Mouse (Mus musculus): ENCODE measurements around the gene Smoc2. TPM values are rescaled to one million over a fixed set of nuclear protein-coding genes. Genes with fewer than 3 reads are reported as not detected.

Gene Smoc2
- polyA plus RNA-seq, 1 experiment from 2014 or later = 52.3 TPM

DNA sequence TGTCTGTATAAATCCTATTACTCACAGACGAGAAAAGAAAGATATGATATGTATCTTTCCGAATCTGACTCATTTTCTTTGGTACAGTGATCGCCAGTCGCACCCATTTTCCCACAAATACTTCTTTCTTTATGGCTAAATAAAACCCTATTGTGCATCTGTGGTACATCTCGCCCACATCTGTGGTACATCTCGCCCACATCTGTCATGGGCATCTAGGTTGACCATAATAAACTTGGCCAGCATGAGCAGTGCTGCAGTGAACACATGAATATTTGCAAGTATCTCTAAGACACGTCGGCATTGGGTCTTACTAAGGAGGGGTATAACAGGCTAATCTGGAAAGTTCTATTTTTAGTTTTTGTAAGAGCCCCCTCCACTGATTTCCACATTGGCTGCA, 36.7 kb upstream of the Smoc2 start:
- Histone ChIP-seq H3K4me3 (ENCODE audit: control insufficient read depth in 1 of 2, insufficient read depth in 1 of 2, low read depth in 1 of 2, low read length in 2 of 2) (no peak overlapping the region), H3K4me2 (ENCODE audit: low read length) (no peak overlapping the region), H3K9me3 (ENCODE audit: control insufficient read depth, low read length) (no peaks in the 10 kb centered on the region), H3K27me3 (ENCODE audit: control insufficient read depth, insufficient read depth, low read length) (peaks cover 32% of the 10 kb centered on the region), H3K4me1 (ENCODE audit: control insufficient read depth in 2 of 2, insufficient read depth in 2 of 2, low read length in 2 of 2) (no peaks in the 10 kb centered on the region; a peak in 1 of 4 replicates), H3K36me3 (ENCODE audit: control insufficient read depth, insufficient read depth, low read length) (no peaks in the 10 kb centered on the region), H3K27ac (replicated peaks in 1 of 2; ENCODE audit: control insufficient read depth in 1 of 2, insufficient read depth in 1 of 2, low read depth in 2 of 2, low read length in 2 of 2) (no peak overlapping the region), H3K9ac (ENCODE audit: low read length) (no peak overlapping the region)
- ATAC-seq (ENCODE audit: insufficient number of reproducible peaks, insufficient read depth, low FRiP score, low read depth) = no peak
- 75% methylated on average over 8 of the region's 8 CpGs for WGBS

DNA sequence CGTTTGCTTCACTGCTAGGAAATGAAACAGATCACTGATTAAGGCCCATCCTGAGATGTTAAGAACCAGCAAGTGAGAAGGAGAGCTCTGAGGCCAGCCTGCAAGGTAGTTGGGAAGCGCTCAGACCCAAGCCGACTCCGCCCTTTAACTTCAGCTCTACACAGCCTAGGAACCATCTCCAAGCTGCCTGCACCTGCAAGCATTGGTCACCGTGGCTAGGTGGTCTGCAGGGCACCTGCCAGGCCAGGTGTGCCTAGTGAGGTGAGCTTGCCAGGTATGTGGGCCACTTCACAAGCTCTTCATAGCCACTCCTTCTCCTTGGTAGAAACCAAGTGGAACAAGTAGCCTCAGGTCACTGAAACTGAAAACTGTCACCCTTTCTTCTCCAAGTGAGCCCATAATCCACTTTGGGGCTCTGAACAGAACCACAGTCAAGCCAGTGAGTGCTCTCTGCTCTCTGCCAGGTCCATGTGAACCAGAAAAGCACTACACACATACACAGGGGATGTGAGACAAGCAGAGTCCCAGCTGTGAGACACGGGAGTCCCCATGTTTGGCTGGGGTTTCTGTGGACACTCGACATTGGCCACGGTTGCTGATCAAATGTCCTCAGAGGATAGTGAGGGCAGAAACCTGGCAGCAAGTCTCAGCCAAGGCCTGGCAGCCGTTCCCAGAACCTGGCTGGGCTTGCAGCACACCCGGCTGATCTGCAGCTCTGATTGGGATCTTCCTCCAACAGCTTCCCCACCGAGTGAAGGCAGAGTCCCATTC, 34.9 kb upstream of the Smoc2 start:
- H3K4me1 ChIP-seq (ENCODE audit: control insufficient read depth in 2 of 2, insufficient read depth in 2 of 2, low read length in 2 of 2) = no peaks in the 10 kb centered on the region; a peak in 1 of 4 replicates
- no peaks in the 10 kb centered on the region for H3K36me3 ChIP-seq (ENCODE audit: control insufficient read depth, insufficient read depth, low read length)
- WGBS = 52% methylated on average over 11 of the region's 11 CpGs
- H3K9me3 ChIP-seq (ENCODE audit: control insufficient read depth, low read length) = no peaks in the 10 kb centered on the region
- no peak for ATAC-seq (ENCODE audit: insufficient number of reproducible peaks, insufficient read depth, low FRiP score, low read depth)
- no peak overlapping the region for H3K4me2 ChIP-seq (ENCODE audit: low read length)
- H3K27me3 ChIP-seq (ENCODE audit: control insufficient read depth, insufficient read depth, low read length) = peaks cover 33% of the 10 kb centered on the region
- H3K4me3 ChIP-seq (ENCODE audit: control insufficient read depth in 1 of 2, insufficient read depth in 1 of 2, low read depth in 1 of 2, low read length in 2 of 2) = no peak overlapping the region
- H3K27ac ChIP-seq (replicated peaks in 1 of 2; ENCODE audit: control insufficient read depth in 1 of 2, insufficient read depth in 1 of 2, low read depth in 2 of 2, low read length in 2 of 2) = no peak overlapping the region
- no peak overlapping the region for H3K9ac ChIP-seq (ENCODE audit: low read length)

DNA sequence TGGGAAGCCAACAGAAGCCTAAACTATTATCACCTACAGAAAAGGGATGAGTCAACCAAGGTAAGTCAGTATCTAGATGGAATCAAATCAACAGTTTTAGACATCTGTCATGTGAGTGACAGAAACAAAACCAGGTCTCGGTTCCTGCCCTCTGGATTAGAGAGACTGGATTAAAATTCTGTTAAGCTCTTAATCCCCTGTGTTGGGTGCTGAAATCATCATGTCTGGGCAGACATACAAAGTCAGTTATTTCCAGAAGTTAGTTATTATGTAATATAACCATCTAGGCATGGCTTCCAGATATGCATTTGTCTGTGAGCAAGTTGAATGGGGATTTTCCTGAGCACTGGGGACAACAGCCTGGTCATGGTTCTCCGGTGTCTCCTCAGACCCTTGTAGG, 33.0 kb upstream of the Smoc2 start:
- H3K36me3 ChIP-seq (ENCODE audit: control insufficient read depth, insufficient read depth, low read length) = no peaks in the 10 kb centered on the region
- WGBS = 81% methylated on average over 2 of the region's 2 CpGs
- H3K27ac ChIP-seq (replicated peaks in 1 of 2; ENCODE audit: control insufficient read depth in 1 of 2, insufficient read depth in 1 of 2, low read depth in 2 of 2, low read length in 2 of 2) = no peak overlapping the region
- no peak overlapping the region for H3K4me3 ChIP-seq (ENCODE audit: control insufficient read depth in 1 of 2, insufficient read depth in 1 of 2, low read depth in 1 of 2, low read length in 2 of 2)
- no peaks in the 10 kb centered on the region for H3K9me3 ChIP-seq (ENCODE audit: control insufficient read depth, low read length)
- H3K27me3 ChIP-seq (ENCODE audit: control insufficient read depth, insufficient read depth, low read length) = peaks cover 40% of the 10 kb centered on the region
- no peak overlapping the region for H3K4me2 ChIP-seq (ENCODE audit: low read length)
- ATAC-seq (ENCODE audit: insufficient number of reproducible peaks, insufficient read depth, low FRiP score, low read depth) = no peak
- no peak overlapping the region for H3K9ac ChIP-seq (ENCODE audit: low read length)
- H3K4me1 ChIP-seq (ENCODE audit: control insufficient read depth in 2 of 2, insufficient read depth in 2 of 2, low read length in 2 of 2) = no peaks in the 10 kb centered on the region; a peak in 1 of 4 replicates

DNA sequence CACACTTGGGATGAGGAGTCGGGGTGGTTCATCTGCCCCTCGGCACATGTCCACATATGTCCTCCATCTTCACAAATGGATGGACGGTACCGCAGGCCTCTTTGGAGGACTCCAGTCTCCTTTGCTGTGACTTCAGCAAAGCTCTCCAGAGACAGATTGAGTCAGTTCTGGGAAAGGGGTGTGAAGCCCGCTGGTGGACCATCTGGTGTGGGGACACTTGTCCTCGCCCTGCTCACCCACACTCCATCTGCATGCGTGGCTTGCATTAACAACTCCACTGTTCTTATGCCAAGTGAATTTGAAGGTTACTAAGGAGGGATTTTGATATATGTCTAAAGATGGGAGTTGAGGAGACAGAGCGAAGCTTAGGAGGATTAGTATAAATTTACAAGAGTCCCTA, 31.4 kb upstream of the Smoc2 start:
- H3K27ac ChIP-seq (replicated peaks in 1 of 2; ENCODE audit: control insufficient read depth in 1 of 2, insufficient read depth in 1 of 2, low read depth in 2 of 2, low read length in 2 of 2) = no peak overlapping the region
- 84% methylated on average over 8 of the region's 8 CpGs for WGBS
- H3K36me3 ChIP-seq (ENCODE audit: control insufficient read depth, insufficient read depth, low read length) = no peaks in the 10 kb centered on the region
- H3K9ac ChIP-seq (ENCODE audit: low read length) = no peak overlapping the region
- no peaks in the 10 kb centered on the region; a peak in 1 of 4 replicates for H3K4me1 ChIP-seq (ENCODE audit: control insufficient read depth in 2 of 2, insufficient read depth in 2 of 2, low read length in 2 of 2)
- no peak overlapping the region for H3K4me2 ChIP-seq (ENCODE audit: low read length)
- H3K27me3 ChIP-seq (ENCODE audit: control insufficient read depth, insufficient read depth, low read length) = peaks cover 40% of the 10 kb centered on the region
- ATAC-seq (ENCODE audit: insufficient number of reproducible peaks, insufficient read depth, low FRiP score, low read depth) = no peak
- H3K4me3 ChIP-seq (ENCODE audit: control insufficient read depth in 1 of 2, insufficient read depth in 1 of 2, low read depth in 1 of 2, low read length in 2 of 2) = no peak overlapping the region
- no peaks in the 10 kb centered on the region for H3K9me3 ChIP-seq (ENCODE audit: control insufficient read depth, low read length)

DNA sequence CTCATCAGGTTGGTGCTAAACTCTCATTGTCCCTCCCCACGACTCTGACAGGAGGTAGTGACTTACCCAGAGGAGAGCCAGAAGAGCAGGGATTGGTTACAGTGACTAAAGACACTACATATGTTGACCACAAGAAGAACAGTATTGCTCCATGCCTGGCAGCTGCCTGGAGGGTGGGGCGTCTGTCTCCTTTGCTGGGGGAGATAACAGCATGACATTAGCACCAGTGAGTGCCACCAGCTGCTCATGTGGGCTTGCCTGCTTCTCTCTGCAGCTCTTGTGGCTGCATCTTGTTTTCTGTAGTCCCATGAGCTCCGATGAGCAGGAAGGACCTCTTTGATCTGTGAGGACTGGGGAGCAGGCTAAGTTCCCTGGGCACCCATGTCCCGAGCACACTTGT, 29.7 kb upstream of the Smoc2 start:
- peaks cover 28% of the 10 kb centered on the region for H3K27me3 ChIP-seq (ENCODE audit: control insufficient read depth, insufficient read depth, low read length)

DNA sequence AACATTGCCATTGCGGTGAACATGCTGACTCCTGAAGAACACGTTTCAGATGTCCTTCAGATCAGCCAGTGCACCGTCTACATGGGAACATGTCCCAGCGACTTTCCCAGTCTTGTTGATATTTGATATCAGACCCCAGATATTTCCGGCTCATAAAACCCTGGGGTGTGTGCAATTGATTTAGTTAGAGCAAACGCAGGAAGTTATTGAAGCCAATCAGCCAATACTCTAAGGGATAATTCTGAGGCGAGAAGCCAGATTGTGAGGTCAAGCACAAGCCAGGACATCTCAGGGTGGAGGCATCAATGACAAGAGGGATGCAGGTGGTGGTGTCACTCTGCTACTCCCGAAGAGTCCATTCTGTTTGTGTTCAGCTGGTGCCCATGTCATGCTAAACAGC, 28.9 kb upstream of the Smoc2 start:
- no peak overlapping the region for H3K4me3 ChIP-seq (ENCODE audit: control insufficient read depth in 1 of 2, insufficient read depth in 1 of 2, low read depth in 1 of 2, low read length in 2 of 2)
- no peak overlapping the region for H3K27ac ChIP-seq (replicated peaks in 1 of 2; ENCODE audit: control insufficient read depth in 1 of 2, insufficient read depth in 1 of 2, low read depth in 2 of 2, low read length in 2 of 2)
- 72% methylated on average over 8 of the region's 8 CpGs for WGBS
- H3K4me1 ChIP-seq (ENCODE audit: control insufficient read depth in 2 of 2, insufficient read depth in 2 of 2, low read length in 2 of 2) = peaks cover 0 to 5% of the 10 kb centered on the region in 2 experiments; a peak in 1 of 4 replicates
- H3K27me3 ChIP-seq (ENCODE audit: control insufficient read depth, insufficient read depth, low read length) = peaks cover 28% of the 10 kb centered on the region
- no peak overlapping the region for H3K9ac ChIP-seq (ENCODE audit: low read length)
- no peaks in the 10 kb centered on the region for H3K36me3 ChIP-seq (ENCODE audit: control insufficient read depth, insufficient read depth, low read length)
- ATAC-seq (ENCODE audit: insufficient number of reproducible peaks, insufficient read depth, low FRiP score, low read depth) = no peak
- no peaks in the 10 kb centered on the region for H3K9me3 ChIP-seq (ENCODE audit: control insufficient read depth, low read length)
- no peak overlapping the region for H3K4me2 ChIP-seq (ENCODE audit: low read length)

More for the DNA sequence above, 29.7 kb upstream of the Smoc2 start:
- H3K9me3 ChIP-seq (ENCODE audit: control insufficient read depth, low read length) = no peaks in the 10 kb centered on the region
- no peak overlapping the region for H3K9ac ChIP-seq (ENCODE audit: low read length)
- no peak overlapping the region for H3K27ac ChIP-seq (replicated peaks in 1 of 2; ENCODE audit: control insufficient read depth in 1 of 2, insufficient read depth in 1 of 2, low read depth in 2 of 2, low read length in 2 of 2)
- no peak overlapping the region for H3K4me3 ChIP-seq (ENCODE audit: control insufficient read depth in 1 of 2, insufficient read depth in 1 of 2, low read depth in 1 of 2, low read length in 2 of 2)
- H3K4me1 ChIP-seq (ENCODE audit: control insufficient read depth in 2 of 2, insufficient read depth in 2 of 2, low read length in 2 of 2) = peaks cover 0 to 5% of the 10 kb centered on the region in 2 experiments; a peak in 1 of 4 replicates
- H3K36me3 ChIP-seq (ENCODE audit: control insufficient read depth, insufficient read depth, low read length) = no peaks in the 10 kb centered on the region
- no peak overlapping the region for H3K4me2 ChIP-seq (ENCODE audit: low read length)
- no peak for ATAC-seq (ENCODE audit: insufficient number of reproducible peaks, insufficient read depth, low FRiP score, low read depth)
- WGBS = 35% methylated on average over 4 of the region's 4 CpGs

DNA sequence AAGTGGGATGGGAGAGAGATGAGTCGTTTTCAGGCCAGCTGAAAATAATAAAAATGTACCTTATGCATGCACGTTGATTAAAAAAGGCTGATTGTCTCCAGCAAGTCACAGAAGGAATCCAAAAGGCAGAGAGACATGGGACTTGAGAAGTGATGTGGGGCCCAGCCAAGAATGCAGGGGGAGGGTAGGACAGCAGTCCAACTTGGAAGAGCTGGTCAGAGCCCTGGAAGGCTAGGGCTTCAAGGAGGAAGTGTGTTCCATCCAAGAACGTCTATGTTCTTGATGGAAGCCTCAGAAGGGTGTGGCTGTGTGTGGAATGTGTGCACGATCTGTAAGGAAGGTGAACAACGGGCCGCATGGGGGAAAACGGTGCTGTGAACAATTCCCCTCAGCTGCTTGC, 26.9 kb upstream of the Smoc2 start:
- ATAC-seq (ENCODE audit: insufficient number of reproducible peaks, insufficient read depth, low FRiP score, low read depth) = no peak
- peaks cover 0 to 5% of the 10 kb centered on the region in 2 experiments; a peak in 1 of 4 replicates for H3K4me1 ChIP-seq (ENCODE audit: control insufficient read depth in 2 of 2, insufficient read depth in 2 of 2, low read length in 2 of 2)
- no peak overlapping the region for H3K4me2 ChIP-seq (ENCODE audit: low read length)
- no peaks in the 10 kb centered on the region for H3K9me3 ChIP-seq (ENCODE audit: control insufficient read depth, low read length)
- H3K27me3 ChIP-seq (ENCODE audit: control insufficient read depth, insufficient read depth, low read length) = peaks cover 26% of the 10 kb centered on the region
- no peak overlapping the region for H3K27ac ChIP-seq (replicated peaks in 1 of 2; ENCODE audit: control insufficient read depth in 1 of 2, insufficient read depth in 1 of 2, low read depth in 2 of 2, low read length in 2 of 2)
- 71% methylated on average over 7 of the region's 7 CpGs for WGBS
- H3K9ac ChIP-seq (ENCODE audit: low read length) = no peak overlapping the region
- H3K4me3 ChIP-seq (ENCODE audit: control insufficient read depth in 1 of 2, insufficient read depth in 1 of 2, low read depth in 1 of 2, low read length in 2 of 2) = no peak overlapping the region
- no peaks in the 10 kb centered on the region for H3K36me3 ChIP-seq (ENCODE audit: control insufficient read depth, insufficient read depth, low read length)

DNA sequence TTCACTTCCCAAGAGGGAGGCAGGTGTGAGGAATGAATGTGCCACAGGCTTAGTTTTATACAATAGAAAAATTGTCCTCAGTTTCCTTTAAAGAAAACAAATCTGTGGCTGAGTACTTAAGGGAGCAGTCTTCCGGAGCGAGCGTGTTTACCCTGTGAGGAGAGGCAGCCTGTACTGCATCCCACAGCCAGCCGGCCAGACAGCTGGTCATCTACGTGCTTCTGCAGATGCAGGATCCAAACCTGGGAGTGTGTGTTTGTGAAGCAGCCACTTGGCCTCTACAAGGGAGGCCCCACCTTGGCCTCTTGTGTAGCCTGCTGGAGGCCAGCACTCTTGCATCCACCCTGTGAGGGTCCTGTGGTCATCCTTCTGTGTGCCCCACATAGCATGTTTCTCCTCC, 24.7 kb upstream of the Smoc2 start:
- 62% methylated on average over 5 of the region's 5 CpGs for WGBS
- H3K9ac ChIP-seq (ENCODE audit: low read length) = no peak overlapping the region
- no peak for ATAC-seq (ENCODE audit: insufficient number of reproducible peaks, insufficient read depth, low FRiP score, low read depth)
- no peak overlapping the region for H3K4me2 ChIP-seq (ENCODE audit: low read length)
- H3K27ac ChIP-seq (replicated peaks in 1 of 2; ENCODE audit: control insufficient read depth in 1 of 2, insufficient read depth in 1 of 2, low read depth in 2 of 2, low read length in 2 of 2) = no peak overlapping the region
- H3K36me3 ChIP-seq (ENCODE audit: control insufficient read depth, insufficient read depth, low read length) = no peaks in the 10 kb centered on the region
- H3K9me3 ChIP-seq (ENCODE audit: control insufficient read depth, low read length) = no peaks in the 10 kb centered on the region
- peaks cover 0 to 5% of the 10 kb centered on the region in 2 experiments; a peak in 1 of 4 replicates for H3K4me1 ChIP-seq (ENCODE audit: control insufficient read depth in 2 of 2, insufficient read depth in 2 of 2, low read length in 2 of 2)
- no peak overlapping the region for H3K4me3 ChIP-seq (ENCODE audit: control insufficient read depth in 1 of 2, insufficient read depth in 1 of 2, low read depth in 1 of 2, low read length in 2 of 2)
- peaks cover 20% of the 10 kb centered on the region; the same call in 1 of the 2 replicates for H3K27me3 ChIP-seq (ENCODE audit: control insufficient read depth, insufficient read depth, low read length)

All from heart, embryonic 14.5 days (tissue).